Mouse (Mus musculus) hindbrain, embryonic 11.5 days (tissue): Measurements from ENCODE around the gene Mmachc. TPM values are rescaled to one million over a fixed set of nuclear protein-coding genes. Genes with fewer than 3 reads are reported as not detected.

Source experiments
- ATAC-seq: fragments of 200-750 bp; cut with Nextera tagmentation; 2 replicates; pipeline ENCODE4 v1.8.0; 2017; ENCODE audit warnings: mild to moderate bottlenecking, moderate TSS enrichment, moderate library complexity; ENCODE audit not compliant: low FRiP score
- DNase-seq: peaks from one replicate; pipeline ENCODE4 v3.0.0-alpha.2; 2015; ENCODE audit warnings: low spot score
- H3K27ac ChIP-seq: fragments of 300-500 bp; sonication (generic); 2 replicates; pipeline ENCODE4 v1.5.1; 2014; ENCODE audit warnings: mild to moderate bottlenecking, low read depth, low read length
- H3K27me3 ChIP-seq: fragments of 300-500 bp; sonication (generic); 2 replicates; pipeline ENCODE4 v1.6.1; 2014; ENCODE audit warnings: mild to moderate bottlenecking, low read length, moderate library complexity, mixed read lengths; ENCODE audit not compliant: control insufficient read depth, insufficient read depth
- H3K36me3 ChIP-seq: fragments of 300-500 bp; sonication (generic); 2 replicates; pipeline ENCODE4 v1.6.1; 2014; ENCODE audit warnings: mild to moderate bottlenecking, low read length, moderate library complexity, mixed read lengths; ENCODE audit not compliant: control insufficient read depth, insufficient read depth
- H3K4me1 ChIP-seq: fragments of 300-500 bp; sonication (generic); replicated peaks from 2 replicates; pipeline ENCODE4 v1.6.1; 2014; ENCODE audit warnings: low read length, mixed read lengths; ENCODE audit not compliant: control insufficient read depth, insufficient read depth
- H3K4me2 ChIP-seq: fragments of 300-500 bp; sonication (generic); replicated peaks from 2 replicates; pipeline ENCODE4 v1.6.1; 2014; ENCODE audit warnings: mild to moderate bottlenecking, low read depth, low read length
- H3K4me3 ChIP-seq: fragments of 300-500 bp; sonication (generic); 2 replicates; pipeline ENCODE4 v1.5.1; 2014; ENCODE audit warnings: low read depth, low read length
- H3K9ac ChIP-seq: fragments of 300-500 bp; sonication (generic); 2 replicates; pipeline ENCODE4 v1.6.1; 2014; ENCODE audit warnings: low read depth, low read length
- H3K9me3 ChIP-seq: fragments of 300-500 bp; sonication (generic); 2 replicates; pipeline ENCODE4 v1.6.1; 2016; ENCODE audit warnings: low read length; ENCODE audit not compliant: control insufficient read depth
- WGBS: fragments of 180-500 bp; shearing (Covaris S2); extraction: QIAGEN DNeasy Blood & Tissue Kit; methylation state at CpG from one replicate; pipeline ENCODE4 v1.1.7; 2014; 5-methylcytosine and 5-hydroxymethylcytosine counted together
- polyA plus RNA-seq: library from polyadenylated mRNA; unstranded; fragments of >200 nt; fragmentation: Nextera tagmentation; extraction: Ambion mirVana; gene quantifications from 2 replicates; pipeline ENCODE4 v1.2.1, GENCODE M21; 2014

Mmachc gene
- polyA plus RNA-seq, 1 experiment from 2014 or later: 30.9 TPM

- Histone ChIP-seq H3K9ac (no peak overlapping the region), H3K4me3 (no peak overlapping the region), H3K36me3 (no peaks in the 10 kb centered on the region), H3K9me3 (no peaks in the 10 kb centered on the region), H3K27ac (no peak overlapping the region), H3K4me2 (no peak overlapping the region), H3K4me1 (peaks cover 3% of the 10 kb centered on the region; the same call in 1 of the 2 replicates), H3K27me3 (no peaks in the 10 kb centered on the region)
- WGBS: 90% methylated on average over 6 of the region's 6 CpGs
- no peak for ATAC-seq
- DNase-seq: no peak
These were observed 55.0 kb downstream of the Mmachc start for GRCm38 (mm10) chr4:116653228-116653627.

Other genes with a start within 250 kb of the Mmachc start
- 31.9 and 59.0 TPM in 2 replicates for gene Mast2, start 244.2 kb downstream of the Mmachc start, polyA plus RNA-seq
- 5.5 and 5.6 TPM in 2 replicates for gene Ipp, start 200.9 kb downstream of the Mmachc start, polyA plus RNA-seq
- gene Tmem69, start 152.5 kb downstream of the Mmachc start, polyA plus RNA-seq: 34.5 and 38.1 TPM in 2 replicates
- 35.9 and 36.0 TPM in 2 replicates for gene Gpbp1l1, start 150.7 kb downstream of the Mmachc start, polyA plus RNA-seq
- gene Ccdc17, start 111.8 kb downstream of the Mmachc start, polyA plus RNA-seq: 2.8 and 2.9 TPM in 2 replicates
- gene Nasp, start 80.5 kb downstream of the Mmachc start, polyA plus RNA-seq: 270 and 283 TPM in 2 replicates
- 600 and 609 TPM in 2 replicates for gene Akr1a1, start 56.7 kb downstream of the Mmachc start, polyA plus RNA-seq
- 985 and 989 TPM in 2 replicates for gene Prdx1, start 22.9 kb downstream of the Mmachc start, polyA plus RNA-seq
- 28.5 and 34.1 TPM in 2 replicates for gene Ccdc163, start 103 bp upstream of the Mmachc start, polyA plus RNA-seq
- 5.9 and 7.7 TPM in 2 replicates for gene Tesk2, start 12.5 kb upstream of the Mmachc start, polyA plus RNA-seq
- 33.4 and 34.0 TPM in 2 replicates for gene Toe1, start 99.2 kb upstream of the Mmachc start, polyA plus RNA-seq
- 14.4 and 16.6 TPM in 2 replicates for gene Mutyh, start 99.3 kb upstream of the Mmachc start, polyA plus RNA-seq
- gene Hpdl, start 113.3 kb upstream of the Mmachc start, polyA plus RNA-seq: 0.63 and 1.0 TPM in 2 replicates
- 9.8 and 10.4 TPM in 2 replicates for gene Zswim5, start 169.0 kb upstream of the Mmachc start, polyA plus RNA-seq